Mouse (Mus musculus) T-helper 1 cell (primary cell): ENCODE data around the gene Gnaq.

ENCODE experiments used
- in situ Hi-C: fragments of 300-600 bp; cut with MboI, MseI; formaldehyde crosslinking; loops from one replicate; pipeline ENCODE4 v1.15.1; 2025; ENCODE audit warnings: high pct_unique_total_duplicates

The Gnaq gene

GRCm38 (mm10) chr19:16435531-16436231, 303.1 kb downstream of the Gnaq start, which contains the start of gene Gna14:
TSS of gene Gna14 (plus strand) at chr19:16435762.
- in situ Hi-C loops, result no loop called here

GRCm38 (mm10) chr19:16436335-16437169, 303.9 kb downstream of the Gnaq start:
- in situ Hi-C loops, result no loop called here
